Mouse (Mus musculus) cerebellum, adult (tissue): ENCODE data around the gene Ola1.

Experiments used
- ATAC-seq: cut with Nextera tagmentation; 2 replicates; pipeline ENCODE4 v1.9.2; 2017; ENCODE audit warnings: mild to moderate bottlenecking, moderate library complexity, mixed read lengths; ENCODE audit not compliant: insufficient number of reproducible peaks, low FRiP score, low TSS enrichment

The Ola1 gene

GRCm38 (mm10) chr2:73070449-73071076, 148.2 kb downstream of the Ola1 start:
- ATAC-seq, result no peak

- ATAC-seq, result no peak
These were observed 149.4 kb downstream of the Ola1 start for GRCm38 (mm10) chr2:73069223-73069825.

GRCm38 (mm10) chr2:73066307-73067167, 152.2 kb downstream of the Ola1 start:
- no peak for ATAC-seq

GRCm38 (mm10) chr2:73063911-73064619, 154.7 kb downstream of the Ola1 start:
- no peak for ATAC-seq

- ATAC-seq, result no peak
These were observed 158.5 kb downstream of the Ola1 start for GRCm38 (mm10) chr2:73060259-73060585.

- no peak for ATAC-seq
These were observed 159.0 kb downstream of the Ola1 start for GRCm38 (mm10) chr2:73059550-73060258.

- ATAC-seq, result no peak
These were observed 160.4 kb downstream of the Ola1 start for GRCm38 (mm10) chr2:73058344-73058743.

- no peak for ATAC-seq
These were observed 161.1 kb downstream of the Ola1 start for GRCm38 (mm10) chr2:73057589-73057988.

GRCm38 (mm10) chr2:73056090-73056956, 162.4 kb downstream of the Ola1 start:
- ATAC-seq, result no peak

GRCm38 (mm10) chr2:73053791-73054490, 164.8 kb downstream of the Ola1 start:
- ATAC-seq, result no peak

GRCm38 (mm10) chr2:73050401-73050800, 168.3 kb downstream of the Ola1 start:
- no peak for ATAC-seq

GRCm38 (mm10) chr2:73049977-73050376, 168.7 kb downstream of the Ola1 start:
- ATAC-seq, result no peak

GRCm38 (mm10) chr2:73049001-73049684, 169.6 kb downstream of the Ola1 start:
- ATAC-seq, result no peak

GRCm38 (mm10) chr2:73047061-73047741, 171.5 kb downstream of the Ola1 start:
- no peak for ATAC-seq

GRCm38 (mm10) chr2:73046576-73046975, 172.1 kb downstream of the Ola1 start:
- ATAC-seq, result no peak

- no peak for ATAC-seq
These were observed 173.2 kb downstream of the Ola1 start for GRCm38 (mm10) chr2:73045505-73045904.
